In genomic region chr1:131438556-131438955, GRCm38 (mm10) we compare ENCODE assay signal across 15 mouse cellular contexts.
DNase-seq lines count a peak whose midpoint lies in the region; ATAC-seq lines count a peak whose summit lies in the region.
"Had no signal": no experiment of that assay in that cellular context is flagged by ENCODE, and none has a peak within 500 bp of the region (broad histone marks: within the 10 kb centered on the region; RNA-seq: fewer than 3 reads in every experiment).

No protein-coding gene starts in this region.

- no peak overlapping the region for H3K27ac ChIP-seq in forebrain, embryonic 11.5 days (ENCODE audit: low read depth, low read length)
- H3K27ac ChIP-seq: limb, embryonic 10.5 days; stomach, postnatal 0 days had no signal

- no peaks in the 10 kb centered on the region for H3K36me3 ChIP-seq in forebrain, embryonic 11.5 days (ENCODE audit: control insufficient read depth, insufficient read depth, low read length)

- no peaks in the 10 kb centered on the region for H3K9me3 ChIP-seq in forebrain, embryonic 11.5 days (ENCODE audit: control insufficient read depth, low read length)
- H3K9me3 ChIP-seq: limb, embryonic 10.5 days had no signal

- DNase-seq in layer of hippocampus, adult 9-11 months = peak; percentile 65
- DNase-seq in layer of hippocampus, postnatal 25 days (ENCODE audit: extremely low spot score in 1 of 2, low spot score in 1 of 2) = no peak
- DNase-seq in urinary bladder, adult 18-20 months (ENCODE audit: low spot score in 2 of 2) = peak; percentile 7 to 15
- DNase-seq in urinary bladder, postnatal 25 days (ENCODE audit: low spot score) = no peak
- no peak for DNase-seq in forebrain, embryonic 11.5 days (ENCODE audit: low spot score)
- no peak for DNase-seq in thymus, adult 18-20 months
- DNase-seq: kidney, adult 11 months; kidney, postnatal 14 days; lung, embryonic 14.5 days; thymus, postnatal 36 days had no signal

- no peaks in the 10 kb centered on the region for H3K27me3 ChIP-seq in forebrain, embryonic 11.5 days (ENCODE audit: control insufficient read depth, insufficient read depth, low read length)

- no peak overlapping the region for H3K4me3 ChIP-seq in forebrain, embryonic 11.5 days (ENCODE audit: low read depth, low read length)
- H3K4me3 ChIP-seq: limb, embryonic 10.5 days had no signal

- no peaks in the 10 kb centered on the region for H3K4me1 ChIP-seq in forebrain, embryonic 11.5 days (replicated peaks; ENCODE audit: control insufficient read depth, insufficient read depth, low read length)
- H3K4me1 ChIP-seq: limb, embryonic 10.5 days had no signal

- H3K4me2 ChIP-seq in forebrain, embryonic 11.5 days (ENCODE audit: low read depth, low read length, severe bottlenecking) = no peak overlapping the region
- H3K4me2 ChIP-seq: lung, embryonic 14.5 days had no signal

- H3K9ac ChIP-seq in forebrain, embryonic 11.5 days (ENCODE audit: low read length) = no peak overlapping the region
- H3K9ac ChIP-seq: lung, embryonic 14.5 days had no signal

- peak; percentile 94 for ATAC-seq in granulocyte monocyte progenitor cell, adult 5-6 weeks (replicated peaks; ENCODE audit: poor library complexity, severe bottlenecking)
- ATAC-seq in forebrain, embryonic 11.5 days (replicated peaks; ENCODE audit: low FRiP score) = no peak
- ATAC-seq: activated CD4-positive, CD25-positive, alpha-beta regulatory T cell, adult 4 months; hindbrain, embryonic 16.5 days had no signal

- 91% methylated on average over 11 of the region's 11 CpGs for WGBS in forebrain, embryonic 11.5 days

Comparison
In these comparisons a context has a peak if more than half of its experiments do, and no peak if none do; other contexts are left out.
1. DNase-seq: peak in layer of hippocampus, adult 9-11 months (single experiment) and urinary bladder, adult 18-20 months (2 of 2); none in layer of hippocampus, postnatal 25 days (0 of 2), urinary bladder, postnatal 25 days (single experiment), forebrain, embryonic 11.5 days (single experiment) and thymus, adult 18-20 months (0 of 2).